Mouse (Mus musculus) olfactory bulb, adult 2 months (tissue): ENCODE data around the gene Ociad2.

Source experiments
- CTCF ChIP-seq: fragments of 200-500 bp; IDR thresholded peaks from 2 replicates; pipeline ENCODE4 v1.5.1; 2012; ENCODE audit warnings: low read depth, mild to moderate bottlenecking, low read length, moderate library complexity; ENCODE audit not compliant: insufficient read depth
- POLR2A ChIP-seq: fragments of 200-500 bp; IDR thresholded peaks from 2 replicates; pipeline ENCODE4 v1.6.1; 2012; ENCODE audit warnings: mild to moderate bottlenecking, low read depth, low read length, moderate library complexity; ENCODE audit not compliant: insufficient read depth

DNA sequence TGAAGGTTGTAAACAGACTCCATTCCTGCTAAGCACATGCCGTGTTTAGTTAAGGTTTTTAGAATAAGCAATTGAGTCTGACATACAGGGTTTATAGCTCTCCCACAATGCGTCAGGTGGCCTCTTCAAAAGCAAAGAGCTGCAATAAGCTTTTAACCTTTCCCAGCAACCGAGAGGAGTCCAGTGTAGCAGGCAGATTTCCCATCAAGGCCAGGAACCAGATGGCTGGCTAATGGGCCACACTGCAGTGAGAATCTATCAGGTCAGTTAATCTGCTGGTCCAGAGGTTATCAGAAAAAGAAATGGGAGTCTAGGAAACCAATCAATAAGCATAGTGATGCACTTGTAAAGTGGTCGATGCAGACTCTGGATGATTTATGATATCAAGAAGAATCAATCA, 9.8 kb downstream of the Ociad2 start:
- TF ChIP-seq POLR2A: no peak
- no peak for TF ChIP-seq CTCF
